8 mouse cellular contexts compared by ENCODE assay signal in the genomic region with DNA sequence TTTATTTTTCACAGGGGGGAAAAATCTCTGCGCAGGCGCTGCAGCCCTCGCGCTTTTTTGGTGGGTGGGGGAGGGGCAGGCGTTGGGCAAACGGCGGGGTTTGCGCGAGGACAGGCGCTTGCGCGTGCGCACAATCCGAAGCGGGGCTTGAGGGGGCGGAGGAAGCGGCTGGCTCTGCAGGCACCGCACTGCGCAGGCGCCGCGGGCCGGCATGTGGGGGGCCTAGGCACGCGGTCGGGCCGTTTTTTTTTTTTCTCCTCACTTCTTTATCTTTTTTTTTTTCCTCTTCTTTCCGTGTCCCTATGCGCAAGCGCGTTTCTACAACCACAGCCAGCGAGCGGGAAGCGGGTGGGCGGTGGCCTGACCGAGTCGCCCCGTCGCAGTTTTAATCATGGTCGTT. TPM values are rescaled to one million over a fixed set of nuclear protein-coding genes. Genes with fewer than 3 reads are reported as not detected.
A peak's percentile ranks its signal among the peaks of the same experiment; 100 is the strongest.
DNase-seq lines count a peak whose midpoint lies in the region; ATAC-seq lines count a peak whose summit lies in the region.

No protein-coding gene starts in this region.

- peak overlapping the region; percentile 96 for H3K27ac ChIP-seq in heart, embryonic 15.5 days
- peak overlapping the region; percentile 94 for H3K27ac ChIP-seq in liver, embryonic 16.5 days (ENCODE audit: low read length)
- H3K27ac ChIP-seq in neural tube, embryonic 14.5 days (ENCODE audit: low read depth, low read length), result peak overlapping the region; percentile 97

- H3K4me1 ChIP-seq in erythroblast, embryonic 14.5 days (ENCODE audit: control insufficient read depth), result peaks cover 72% of the 10 kb centered on the region
- peaks cover 49% of the 10 kb centered on the region for H3K4me1 ChIP-seq in heart, embryonic 15.5 days (replicated peaks)
- H3K4me1 ChIP-seq in liver, embryonic 16.5 days (ENCODE audit: control insufficient read depth, low read depth, low read length), result peaks cover 56% of the 10 kb centered on the region
- H3K4me1 ChIP-seq in neural tube, embryonic 14.5 days (ENCODE audit: control insufficient read depth, insufficient read depth, low read length), result peaks cover 28% of the 10 kb centered on the region

- DNase-seq in CD4-positive helper T cell, adult 2 months (ENCODE audit: low read depth, low spot score), result peak; percentile 97
- DNase-seq in brain, adult 2 months (ENCODE audit: low read depth, low spot score), result peak; percentile 96
- DNase-seq in kidney, postnatal 36 days, result peak; percentile 93 to 97
- DNase-seq in testis, postnatal 10 days (ENCODE audit: low spot score), result peak; percentile 99

- H3K27me3 ChIP-seq in erythroblast, embryonic 14.5 days (ENCODE audit: control insufficient read depth), result no peaks in the 10 kb centered on the region
- H3K27me3 ChIP-seq in heart, embryonic 15.5 days, result no peaks in the 10 kb centered on the region
- no peaks in the 10 kb centered on the region for H3K27me3 ChIP-seq in liver, embryonic 16.5 days (ENCODE audit: control insufficient read depth, insufficient read depth, low read depth, low read length)
- no peaks in the 10 kb centered on the region for H3K27me3 ChIP-seq in neural tube, embryonic 14.5 days (ENCODE audit: control insufficient read depth, insufficient read depth, low read length)

- no peaks in the 10 kb centered on the region for H3K9me3 ChIP-seq in erythroblast, embryonic 14.5 days (ENCODE audit: control insufficient read depth, low read length)
- no peaks in the 10 kb centered on the region for H3K9me3 ChIP-seq in heart, embryonic 15.5 days (replicated peaks)
- no peaks in the 10 kb centered on the region for H3K9me3 ChIP-seq in liver, embryonic 16.5 days (replicated peaks; ENCODE audit: control insufficient read depth, low read length)
- no peaks in the 10 kb centered on the region for H3K9me3 ChIP-seq in neural tube, embryonic 14.5 days (ENCODE audit: control insufficient read depth, low read length)

- peak overlapping the region; percentile 93 for H3K4me3 ChIP-seq in erythroblast, embryonic 14.5 days (replicated peaks)
- H3K4me3 ChIP-seq in heart, embryonic 15.5 days, result peak overlapping the region; percentile 73
- peak overlapping the region; percentile 91 for H3K4me3 ChIP-seq in liver, embryonic 16.5 days (ENCODE audit: low read depth, low read length)
- H3K4me3 ChIP-seq in neural tube, embryonic 14.5 days (ENCODE audit: low read depth, low read length), result peak overlapping the region; percentile 78

- peak overlapping the region; percentile 80 for H3K9ac ChIP-seq in heart, embryonic 15.5 days
- H3K9ac ChIP-seq in liver, embryonic 16.5 days (ENCODE audit: low read depth, low read length), result peak overlapping the region; percentile 90
- H3K9ac ChIP-seq in neural tube, embryonic 14.5 days (replicated peaks; ENCODE audit: low read depth, low read length), result peak overlapping the region; percentile 90

- peaks cover 46% of the 10 kb centered on the region for H3K36me3 ChIP-seq in erythroblast, embryonic 14.5 days (ENCODE audit: control insufficient read depth)
- peaks cover 39% of the 10 kb centered on the region for H3K36me3 ChIP-seq in heart, embryonic 15.5 days
- peaks cover 33% of the 10 kb centered on the region for H3K36me3 ChIP-seq in liver, embryonic 16.5 days (ENCODE audit: control insufficient read depth, insufficient read depth)
- peaks cover 37% of the 10 kb centered on the region for H3K36me3 ChIP-seq in neural tube, embryonic 14.5 days (ENCODE audit: control insufficient read depth, insufficient read depth, low read length)

- H3K4me2 ChIP-seq in heart, embryonic 15.5 days, result peak overlapping the region; percentile 80
- peak overlapping the region; percentile 77 for H3K4me2 ChIP-seq in liver, embryonic 16.5 days (ENCODE audit: low read depth, low read length)
- H3K4me2 ChIP-seq in neural tube, embryonic 14.5 days (ENCODE audit: low read depth, low read length), result peak overlapping the region; percentile 97

- ATAC-seq in heart, embryonic 15.5 days (replicated peaks; ENCODE audit: insufficient number of reproducible peaks, insufficient read depth, low FRiP score, low read depth), result peak; percentile 59
- ATAC-seq in liver, embryonic 16.5 days (ENCODE audit: low read depth), result peak; percentile 52
- ATAC-seq in neural tube, embryonic 14.5 days (ENCODE audit: low read depth), result peak; percentile 18; the same call in 1 of the 2 replicates

- under 1% methylated on average over 40 of the region's 40 CpGs for WGBS in heart, embryonic 15.5 days
- under 1% methylated on average over 40 of the region's 40 CpGs for WGBS in liver, embryonic 16.5 days (ENCODE audit: insufficient replicate concordance)
- WGBS in neural tube, embryonic 14.5 days, result 0% methylated on average over 39 of the region's 40 CpGs

RNA-seq across cellular contexts. Expression of a gene that starts 2.9 kb away (rescaled TPM):
- polyA plus RNA-seq in erythroblast, embryonic 14.5 days (2012), result 24.2 and 25.1 TPM in 2 replicates
- polyA plus RNA-seq in heart, embryonic 15.5 days (2015; fragmentation: Nextera tagmentation; extraction: Ambion mirVana), result 152 and 158 TPM in 2 replicates
- 69.0 and 80.7 TPM in 2 replicates for polyA plus RNA-seq in liver, embryonic 16.5 days (2015; fragmentation: Nextera tagmentation; extraction: Ambion mirVana)
- 158 and 160 TPM in 2 replicates for polyA plus RNA-seq in neural tube, embryonic 14.5 days (2014; fragmentation: Nextera tagmentation; extraction: Ambion mirVana)

RNA-seq across cellular contexts. Expression of a gene that starts 13.8 kb away (rescaled TPM):
- polyA plus RNA-seq in erythroblast, embryonic 14.5 days (2012), result 0.67 and 2.1 TPM in 2 replicates
- polyA plus RNA-seq in heart, embryonic 15.5 days (2015; fragmentation: Nextera tagmentation; extraction: Ambion mirVana), result 224 and 234 TPM in 2 replicates
- 172 and 201 TPM in 2 replicates for polyA plus RNA-seq in liver, embryonic 16.5 days (2015; fragmentation: Nextera tagmentation; extraction: Ambion mirVana)
- polyA plus RNA-seq in neural tube, embryonic 14.5 days (2014; fragmentation: Nextera tagmentation; extraction: Ambion mirVana), result 74.5 and 94.4 TPM in 2 replicates

RNA-seq across cellular contexts. Expression of a gene that starts 22.4 kb away (rescaled TPM):
- 0.04 and 0.17 TPM in 2 replicates for polyA plus RNA-seq in erythroblast, embryonic 14.5 days (2012)
- polyA plus RNA-seq in heart, embryonic 15.5 days (2015; fragmentation: Nextera tagmentation; extraction: Ambion mirVana), result 8.2 and 9.1 TPM in 2 replicates
- 6.2 and 22.3 TPM in 2 replicates for polyA plus RNA-seq in liver, embryonic 16.5 days (2015; fragmentation: Nextera tagmentation; extraction: Ambion mirVana)
- 3.4 and 4.1 TPM in 2 replicates for polyA plus RNA-seq in neural tube, embryonic 14.5 days (2014; fragmentation: Nextera tagmentation; extraction: Ambion mirVana)

RNA-seq across cellular contexts. Expression of a gene that starts 22.5 kb away (rescaled TPM):
- 0.49 and 0.65 TPM in 2 replicates for polyA plus RNA-seq in erythroblast, embryonic 14.5 days (2012)
- 2.8 and 7.3 TPM in 2 replicates for polyA plus RNA-seq in heart, embryonic 15.5 days (2015; fragmentation: Nextera tagmentation; extraction: Ambion mirVana)
- 8.1 and 8.7 TPM in 2 replicates for polyA plus RNA-seq in liver, embryonic 16.5 days (2015; fragmentation: Nextera tagmentation; extraction: Ambion mirVana)
- 1.6 TPM in 2 replicates for polyA plus RNA-seq in neural tube, embryonic 14.5 days (2014; fragmentation: Nextera tagmentation; extraction: Ambion mirVana)

RNA-seq across cellular contexts. Expression of a gene that starts 43.9 kb away (rescaled TPM):
- polyA plus RNA-seq in erythroblast, embryonic 14.5 days (2012), result 20.1 and 21.4 TPM in 2 replicates
- 26.6 and 35.8 TPM in 2 replicates for polyA plus RNA-seq in heart, embryonic 15.5 days (2015; fragmentation: Nextera tagmentation; extraction: Ambion mirVana)
- 29.3 TPM in 2 replicates for polyA plus RNA-seq in liver, embryonic 16.5 days (2015; fragmentation: Nextera tagmentation; extraction: Ambion mirVana)
- 67.0 and 77.8 TPM in 2 replicates for polyA plus RNA-seq in neural tube, embryonic 14.5 days (2014; fragmentation: Nextera tagmentation; extraction: Ambion mirVana)

Comparison
In these comparisons a context has a peak if more than half of its experiments do, and no peak if none do; other contexts are left out.
1. Peak in every context shown above with its lines: DNase-seq, ATAC-seq, H3K4me3 ChIP-seq and H3K27ac ChIP-seq.
2. RNA of a gene that starts 13.8 kb away (polyA plus RNA-seq): 224 to 234 TPM in heart, embryonic 15.5 days, 172 to 201 TPM in liver, embryonic 16.5 days and 74.5 to 94.4 TPM in neural tube, embryonic 14.5 days; 0.67 to 2.1 TPM in erythroblast, embryonic 14.5 days; every median in the first group is over 10 times any median in the second.